Mouse (Mus musculus): ENCODE results near the gene Hspa1b. TPM values are rescaled to one million over a fixed set of nuclear protein-coding genes. Genes with fewer than 3 reads are reported as not detected.
"Not testable (repeated sequence)": the region's sequence is repeated elsewhere in the genome, so short reads cannot be mapped to it uniquely, and the experiment has no call there.

Gene Hspa1b
- total RNA-seq, 2 experiments from 2014 or later: 1.9 to 6.9 TPM

GRCm38 (mm10) chr17:34994751-34995150 lies 35.7 kb upstream of the Hspa1b start:
- intact Hi-C loops (cut with DNase I): no loop called here
- DNase-seq (ENCODE audit: low spot score): no peak

GRCm38 (mm10) chr17:34984218-34984617 lies 25.2 kb upstream of the Hspa1b start:
- intact Hi-C loops (cut with DNase I): loop anchor here (10.0 kb wide), 1 partner anchor 49 kb away; the partner anchor contains the start of gene Neu1
- DNase-seq (ENCODE audit: low spot score): no peak

GRCm38 (mm10) chr17:34982328-34982727 lies 23.3 kb upstream of the Hspa1b start:
- intact Hi-C loops (cut with DNase I): loop anchor here (1.0 to 10.0 kb wide), 4 partner anchors 16 to 126 kb away; partner anchors contain the start of gene Neu1
- no peak for DNase-seq (ENCODE audit: low spot score)

- intact Hi-C loops (cut with DNase I): loop anchor here (1.0 to 10.0 kb wide), 4 partner anchors 17 to 125 kb away; partner anchors contain the start of gene Neu1
- peak; percentile 88 for DNase-seq (ENCODE audit: low spot score)
Observed at GRCm38 (mm10) chr17:34981690-34982180, 22.7 kb upstream of the Hspa1b start, which contains the start of gene Lsm2. Gene Lsm2, plus strand, starts transcription at chr17:34981862.

- intact Hi-C loops (cut with DNase I): loop anchor here (1.0 to 10.0 kb wide), 2 partner anchors 24 to 46 kb away; partner anchors contain the start of gene Neu1
- DNase-seq (ENCODE audit: low spot score): no peak
Observed at GRCm38 (mm10) chr17:34980655-34981054, 21.6 kb upstream of the Hspa1b start.

GRCm38 (mm10) chr17:34979631-34980030 lies 20.6 kb upstream of the Hspa1b start:
- intact Hi-C loops (cut with DNase I): loop anchor here (1.0 to 10.0 kb wide), 2 partner anchors 23 to 45 kb away; partner anchors contain the start of gene Neu1
- no peak for DNase-seq (ENCODE audit: low spot score)

- DNase-seq (ENCODE audit: low spot score): no peak
- intact Hi-C loops (cut with DNase I): no loop called here
Observed at GRCm38 (mm10) chr17:34978239-34978638, 19.2 kb upstream of the Hspa1b start.

- DNase-seq (ENCODE audit: low spot score): no peak
- intact Hi-C loops (cut with DNase I): no loop called here
Observed at GRCm38 (mm10) chr17:34977000-34977399, 18.0 kb upstream of the Hspa1b start.

GRCm38 (mm10) chr17:34975581-34976492 lies 16.8 kb upstream of the Hspa1b start:
- intact Hi-C loops (cut with DNase I): no loop called here
- DNase-seq (ENCODE audit: low spot score): no peak

GRCm38 (mm10) chr17:34972069-34972749 lies 13.2 kb upstream of the Hspa1b start, which contains the start of the genes Hspa1a and Hspa1l:
Gene Hspa1a, minus strand, starts transcription at chr17:34972156.
Gene Hspa1l, plus strand, starts transcription at chr17:34972703.
- intact Hi-C loops (cut with DNase I): not testable (repeated sequence)
- DNase-seq (ENCODE audit: low spot score): peak; percentile 83

GRCm38 (mm10) chr17:34971694-34972068 lies 12.6 kb upstream of the Hspa1b start:
- DNase-seq (ENCODE audit: low spot score); intact Hi-C loops (cut with DNase I): not testable (repeated sequence)

- intact Hi-C loops (cut with DNase I); DNase-seq (ENCODE audit: low spot score): not testable (repeated sequence)
Observed at GRCm38 (mm10) chr17:34970850-34971249, 11.8 kb upstream of the Hspa1b start.

- intact Hi-C loops (cut with DNase I): not testable (repeated sequence)
Observed at GRCm38 (mm10) chr17:34969822-34970221, 10.8 kb upstream of the Hspa1b start, which contains the start of gene Gm20481. Gene Gm20481, plus strand, starts transcription at chr17:34969912.

GRCm38 (mm10) chr17:34965627-34966026 lies 6.6 kb upstream of the Hspa1b start:
- DNase-seq (ENCODE audit: low spot score): no peak
- intact Hi-C loops (cut with DNase I): no loop called here

More at GRCm38 (mm10) chr17:34969822-34970221, 10.8 kb upstream of the Hspa1b start, which contains the start of gene Gm20481:
- not testable (repeated sequence) for DNase-seq (ENCODE audit: low spot score)

GRCm38 (mm10) chr17:34964640-34965049 lies 5.6 kb upstream of the Hspa1b start:
- DNase-seq (ENCODE audit: low spot score): no peak
- intact Hi-C loops (cut with DNase I): no loop called here

GRCm38 (mm10) chr17:34962841-34963240 lies 3.8 kb upstream of the Hspa1b start:
- intact Hi-C loops (cut with DNase I): no loop called here
- no peak for DNase-seq (ENCODE audit: low spot score)

- no peak for DNase-seq (ENCODE audit: low spot score)
- intact Hi-C loops (cut with DNase I): no loop called here
Observed at GRCm38 (mm10) chr17:34962125-34962524, 3.1 kb upstream of the Hspa1b start.

GRCm38 (mm10) chr17:34960702-34961493 lies 1.9 kb upstream of the Hspa1b start:
- intact Hi-C loops (cut with DNase I): no loop called here

GRCm38 (mm10) chr17:34959881-34960515 lies 960 bp upstream of the Hspa1b start:
- DNase-seq (ENCODE audit: low spot score): no peak
- intact Hi-C loops (cut with DNase I): no loop called here

More at GRCm38 (mm10) chr17:34960702-34961493, 1.9 kb upstream of the Hspa1b start:
- DNase-seq (ENCODE audit: low spot score): no peak

All from heart, postnatal 25 days (tissue).